Mouse (Mus musculus) left cerebral cortex, adult 8-10 months (tissue): ENCODE results near the gene Gm28051. TPM values are rescaled to one million over a fixed set of nuclear protein-coding genes. Genes with fewer than 3 reads are reported as not detected.

Source experiments
- DNase-seq, 2 experiments: peaks; one replicate each; pipeline ENCODE4 v3.0.0; 2022; ENCODE audit warnings: low spot score in 2 of 2
- total RNA-seq, 4 experiments: library from RNA; stranded (reverse); gene quantifications; 2 replicates each; pipeline ENCODE4 v1.2.4; 2022

Gene Gm28051
- total RNA-seq, 4 experiments from 2014 or later, result not detected

GRCm38 (mm10) chr12:102706833-102707463 lies 50.6 kb downstream of the Gm28051 start:
- DNase-seq, result no peak

GRCm38 (mm10) chr12:102705906-102706640 lies 51.5 kb downstream of the Gm28051 start:
- no peak for DNase-seq

GRCm38 (mm10) chr12:102705216-102705871 lies 52.2 kb downstream of the Gm28051 start:
- DNase-seq, result peak; percentile 83 to 88

GRCm38 (mm10) chr12:102704457-102705198 lies 52.9 kb downstream of the Gm28051 start, which contains the start of gene Itpk1:
Itpk1 (minus strand) TSS chr12:102704930.
- DNase-seq, result no peak

- no peak for DNase-seq
Measured at GRCm38 (mm10) chr12:102703921-102704408, 53.6 kb downstream of the Gm28051 start.

GRCm38 (mm10) chr12:102703441-102703840 lies 54.1 kb downstream of the Gm28051 start:
- no peak for DNase-seq

- no peak for DNase-seq
Measured at GRCm38 (mm10) chr12:102703111-102703412, 54.5 kb downstream of the Gm28051 start.

GRCm38 (mm10) chr12:102702356-102703110 lies 55.0 kb downstream of the Gm28051 start:
- DNase-seq, result no peak

GRCm38 (mm10) chr12:102701691-102702207 lies 55.8 kb downstream of the Gm28051 start:
- DNase-seq, result no peak

GRCm38 (mm10) chr12:102700453-102700852 lies 57.1 kb downstream of the Gm28051 start:
- no peak for DNase-seq

- DNase-seq, result no peak
Measured at GRCm38 (mm10) chr12:102699156-102699555, 58.4 kb downstream of the Gm28051 start.

GRCm38 (mm10) chr12:102698089-102698684 lies 59.4 kb downstream of the Gm28051 start:
- no peak for DNase-seq

- DNase-seq, result no peak
Measured at GRCm38 (mm10) chr12:102697381-102697780, 60.2 kb downstream of the Gm28051 start.

- DNase-seq, result no peak
Measured at GRCm38 (mm10) chr12:102696635-102697354, 60.8 kb downstream of the Gm28051 start.

GRCm38 (mm10) chr12:102695369-102696239 lies 62.0 kb downstream of the Gm28051 start:
- DNase-seq, result peak; percentile 54 to 91

GRCm38 (mm10) chr12:102691761-102692160 lies 65.8 kb downstream of the Gm28051 start:
- no peak for DNase-seq

GRCm38 (mm10) chr12:102691180-102691579 lies 66.4 kb downstream of the Gm28051 start:
- no peak for DNase-seq

GRCm38 (mm10) chr12:102689773-102690563 lies 67.6 kb downstream of the Gm28051 start:
- DNase-seq, result no peak
